Mouse (Mus musculus): ENCODE measurements at regions not wholly inside any gene's neighbourhood (a gene's known extent, or its start where the extent isn't known, plus 50 kb on each side); places are given as distances from the start of the nearest gene placed in this dataset.
A peak's percentile ranks its signal among the peaks of the same experiment; 100 is the strongest.

- Histone ChIP-seq H3K4me2 (no peak overlapping the region), H3K9me3 (no peaks in the 10 kb centered on the region), H3K9ac (no peak overlapping the region), H3K27me3 (no peaks in the 10 kb centered on the region), H3K4me3 (no peak overlapping the region), H3K36me3 (no peaks in the 10 kb centered on the region), H3K4me1 (replicated peaks) (peaks cover 15% of the 10 kb centered on the region), H3K27ac (replicated peaks) (no peak overlapping the region)
- no peak for ATAC-seq (ENCODE audit: low FRiP score, low read depth)
- 44% methylated on average over 8 of the region's 8 CpGs for WGBS
Measured at GRCm38 (mm10) chr3:78899446-78900230, 386.7 kb downstream of the Rapgef2 start.

GRCm38 (mm10) chr3:78889326-78889725 is 397.0 kb downstream of the Rapgef2 start:
- H3K27me3 ChIP-seq, result no peaks in the 10 kb centered on the region
- no peak overlapping the region for H3K4me2 ChIP-seq
- no peak overlapping the region for H3K9ac ChIP-seq
- H3K4me1 ChIP-seq (replicated peaks), result no peaks in the 10 kb centered on the region
- 82% methylated on average over 3 of the region's 3 CpGs for WGBS
- no peaks in the 10 kb centered on the region for H3K36me3 ChIP-seq
- H3K27ac ChIP-seq (replicated peaks), result no peak overlapping the region
- no peaks in the 10 kb centered on the region for H3K9me3 ChIP-seq
- no peak for ATAC-seq (ENCODE audit: low FRiP score, low read depth)
- H3K4me3 ChIP-seq, result no peak overlapping the region

GRCm38 (mm10) chr3:78884715-78885114 is 401.6 kb downstream of the Rapgef2 start:
- Histone ChIP-seq H3K4me1 (replicated peaks) (0 out of 2 replicates have a peak, but pooled peaks cover 5% of the 10 kb centered on the region), H3K9me3 (no peaks in the 10 kb centered on the region), H3K4me3 (no peak overlapping the region), H3K27ac (replicated peaks) (no peak overlapping the region), H3K9ac (no peak overlapping the region), H3K27me3 (no peaks in the 10 kb centered on the region), H3K4me2 (no peak overlapping the region), H3K36me3 (no peaks in the 10 kb centered on the region)
- no peak for ATAC-seq (ENCODE audit: low FRiP score, low read depth)
- whole genome bisulfite sequencing, result 78% methylated on average over 9 of the region's 9 CpGs

- Histone ChIP-seq H3K4me2 (no peak overlapping the region), H3K27ac (replicated peaks) (no peak overlapping the region), H3K4me1 (replicated peaks) (0 out of 2 replicates have a peak, but pooled peaks cover 8% of the 10 kb centered on the region), H3K36me3 (no peaks in the 10 kb centered on the region), H3K9ac (no peak overlapping the region), H3K4me3 (no peak overlapping the region), H3K27me3 (no peaks in the 10 kb centered on the region), H3K9me3 (no peaks in the 10 kb centered on the region)
- ATAC-seq (ENCODE audit: low FRiP score, low read depth), result no peak
- 85% methylated on average over 11 of the region's 11 CpGs for WGBS
Measured at GRCm38 (mm10) chr3:78884029-78884428, 402.3 kb downstream of the Rapgef2 start.

GRCm38 (mm10) chr3:78880072-78880471 is 406.2 kb downstream of the Rapgef2 start:
- Histone ChIP-seq H3K9me3 (no peaks in the 10 kb centered on the region), H3K4me2 (peak overlapping the region; percentile 42), H3K4me3 (no peak overlapping the region), H3K27ac (replicated peaks) (no peak overlapping the region), H3K27me3 (no peaks in the 10 kb centered on the region), H3K9ac (no peak overlapping the region; the same call in 1 of the 2 replicates), H3K4me1 (replicated peaks) (0 out of 2 replicates have a peak, but pooled peaks cover 8% of the 10 kb centered on the region), H3K36me3 (no peaks in the 10 kb centered on the region)
- 68% methylated on average over 13 of the region's 13 CpGs for WGBS
- ATAC-seq (ENCODE audit: low FRiP score, low read depth), result peak; percentile 73; the same call in 1 of the 2 replicates

GRCm38 (mm10) chr3:78877323-78877722 is 409.0 kb downstream of the Rapgef2 start:
- Histone ChIP-seq H3K9ac (no peak overlapping the region), H3K4me2 (no peak overlapping the region), H3K4me3 (no peak overlapping the region), H3K27ac (replicated peaks) (no peak overlapping the region), H3K9me3 (no peaks in the 10 kb centered on the region), H3K4me1 (replicated peaks) (0 out of 2 replicates have a peak, but pooled peaks cover 8% of the 10 kb centered on the region), H3K36me3 (no peaks in the 10 kb centered on the region), H3K27me3 (no peaks in the 10 kb centered on the region)
- WGBS, result 53% methylated on average over 3 of the region's 3 CpGs
- ATAC-seq (ENCODE audit: low FRiP score, low read depth), result no peak

- H3K4me1 ChIP-seq (replicated peaks), result no peaks in the 10 kb centered on the region
- no peak overlapping the region for H3K9ac ChIP-seq
- no peak overlapping the region for H3K4me2 ChIP-seq
- H3K27ac ChIP-seq (replicated peaks), result no peak overlapping the region
- H3K9me3 ChIP-seq, result no peaks in the 10 kb centered on the region
- H3K36me3 ChIP-seq, result no peaks in the 10 kb centered on the region
- H3K27me3 ChIP-seq, result no peaks in the 10 kb centered on the region
- H3K4me3 ChIP-seq, result no peak overlapping the region
- 51% methylated on average over 1 of the region's 1 CpGs for WGBS
- no peak for ATAC-seq (ENCODE audit: low FRiP score, low read depth)
Measured at GRCm38 (mm10) chr3:78866896-78867295, 419.4 kb downstream of the Rapgef2 start.

- no peaks in the 10 kb centered on the region for H3K4me1 ChIP-seq (replicated peaks)
- H3K9ac ChIP-seq, result no peak overlapping the region
- no peak overlapping the region for H3K4me2 ChIP-seq
- no peaks in the 10 kb centered on the region for H3K9me3 ChIP-seq
- WGBS, result 56% methylated on average over 9 of the region's 9 CpGs
- no peaks in the 10 kb centered on the region for H3K27me3 ChIP-seq
- no peak overlapping the region for H3K4me3 ChIP-seq
- no peak for ATAC-seq (ENCODE audit: low FRiP score, low read depth)
- no peaks in the 10 kb centered on the region for H3K36me3 ChIP-seq
- no peak overlapping the region for H3K27ac ChIP-seq (replicated peaks)
Measured at GRCm38 (mm10) chr3:78866083-78866726, 420.1 kb downstream of the Rapgef2 start.

GRCm38 (mm10) chr3:78863005-78863404 is 423.3 kb downstream of the Rapgef2 start:
- Histone ChIP-seq H3K9ac (no peak overlapping the region), H3K27me3 (no peaks in the 10 kb centered on the region), H3K4me3 (no peak overlapping the region), H3K4me2 (no peak overlapping the region), H3K27ac (replicated peaks) (no peak overlapping the region), H3K9me3 (no peaks in the 10 kb centered on the region), H3K4me1 (replicated peaks) (no peaks in the 10 kb centered on the region), H3K36me3 (no peaks in the 10 kb centered on the region)
- no peak for ATAC-seq (ENCODE audit: low FRiP score, low read depth)
- WGBS, result 91% methylated on average over 2 of the region's 2 CpGs

- H3K4me3 ChIP-seq, result no peak overlapping the region
- no peak for ATAC-seq (ENCODE audit: low FRiP score, low read depth)
- no peaks in the 10 kb centered on the region for H3K9me3 ChIP-seq
- H3K27me3 ChIP-seq, result no peaks in the 10 kb centered on the region
- H3K9ac ChIP-seq, result no peak overlapping the region
- H3K4me1 ChIP-seq (replicated peaks), result no peaks in the 10 kb centered on the region
- WGBS, result 50% methylated on average over 8 of the region's 8 CpGs
- H3K4me2 ChIP-seq, result no peak overlapping the region
- no peak overlapping the region for H3K27ac ChIP-seq (replicated peaks)
- H3K36me3 ChIP-seq, result no peaks in the 10 kb centered on the region
Measured at GRCm38 (mm10) chr3:78846617-78847318, 439.5 kb downstream of the Rapgef2 start.

- H3K4me2 ChIP-seq, result no peak overlapping the region
- H3K27me3 ChIP-seq, result no peaks in the 10 kb centered on the region
- no peaks in the 10 kb centered on the region for H3K9me3 ChIP-seq
- H3K9ac ChIP-seq, result no peak overlapping the region
- 60% methylated on average over 4 of the region's 4 CpGs for WGBS
- ATAC-seq (ENCODE audit: low FRiP score, low read depth), result no peak
- H3K4me3 ChIP-seq, result no peak overlapping the region
- no peaks in the 10 kb centered on the region for H3K36me3 ChIP-seq
- no peaks in the 10 kb centered on the region for H3K4me1 ChIP-seq (replicated peaks)
- no peak overlapping the region for H3K27ac ChIP-seq (replicated peaks)
Measured at GRCm38 (mm10) chr3:78841173-78841572, 445.1 kb downstream of the Rapgef2 start.

GRCm38 (mm10) chr3:78836824-78837223 is 449.5 kb downstream of the Rapgef2 start:
- ATAC-seq (ENCODE audit: low FRiP score, low read depth), result no peak
- H3K9ac ChIP-seq, result no peak overlapping the region
- no peaks in the 10 kb centered on the region for H3K27me3 ChIP-seq
- H3K4me3 ChIP-seq, result no peak overlapping the region
- no peak overlapping the region for H3K4me2 ChIP-seq
- 51% methylated on average over 5 of the region's 5 CpGs for WGBS
- no peaks in the 10 kb centered on the region for H3K36me3 ChIP-seq
- no peaks in the 10 kb centered on the region for H3K9me3 ChIP-seq
- H3K4me1 ChIP-seq (replicated peaks), result no peaks in the 10 kb centered on the region
- H3K27ac ChIP-seq (replicated peaks), result no peak overlapping the region
